Mouse (Mus musculus) thymus, postnatal 25 days (tissue): ENCODE results near the gene Sh3bgrl3.

Experiments
- DNase-seq: peaks from one replicate; pipeline ENCODE4 v3.0.0; 2022

The Sh3bgrl3 gene

GRCm38 (mm10) chr4:134127793-134128192, 796 bp downstream of the Sh3bgrl3 start:
- no peak for DNase-seq

- DNase-seq = no peak
These were observed 1.5 kb downstream of the Sh3bgrl3 start for GRCm38 (mm10) chr4:134127121-134127455.

GRCm38 (mm10) chr4:134126300-134127120, 2.1 kb downstream of the Sh3bgrl3 start:
- no peak for DNase-seq

- no peak for DNase-seq
These were observed 3.1 kb downstream of the Sh3bgrl3 start for GRCm38 (mm10) chr4:134125383-134126060.

- peak; percentile 86 for DNase-seq
These were observed 4.7 kb downstream of the Sh3bgrl3 start for GRCm38 (mm10) chr4:134123680-134124551.

- peak; percentile 33 for DNase-seq
These were observed 5.4 kb downstream of the Sh3bgrl3 start for GRCm38 (mm10) chr4:134123147-134123546.

GRCm38 (mm10) chr4:134122281-134122680, 6.3 kb downstream of the Sh3bgrl3 start:
- DNase-seq = peak; percentile 54

- DNase-seq = peak; percentile 88
These were observed 7.0 kb downstream of the Sh3bgrl3 start for GRCm38 (mm10) chr4:134121571-134121970.

- DNase-seq = peak; percentile 60
These were observed 7.7 kb downstream of the Sh3bgrl3 start for GRCm38 (mm10) chr4:134120916-134121315.

- peak; percentile 25 for DNase-seq
These were observed 8.3 kb downstream of the Sh3bgrl3 start for GRCm38 (mm10) chr4:134120192-134120805.

- peak; percentile 66 for DNase-seq
These were observed 8.9 kb downstream of the Sh3bgrl3 start for GRCm38 (mm10) chr4:134119644-134120043.

- DNase-seq = peak; percentile 46
These were observed 9.5 kb downstream of the Sh3bgrl3 start for GRCm38 (mm10) chr4:134119042-134119441.

GRCm38 (mm10) chr4:134118126-134118800, 10.3 kb downstream of the Sh3bgrl3 start:
- DNase-seq = peak; percentile 82

GRCm38 (mm10) chr4:134117012-134117411, 11.6 kb downstream of the Sh3bgrl3 start:
- peak; percentile 83 for DNase-seq

- DNase-seq = no peak
These were observed 12.1 kb downstream of the Sh3bgrl3 start for GRCm38 (mm10) chr4:134116501-134116900.

- peak; percentile 69 for DNase-seq
These were observed 13.1 kb downstream of the Sh3bgrl3 start for GRCm38 (mm10) chr4:134115215-134116144.

- peak; percentile 36 for DNase-seq
These were observed 14.6 kb downstream of the Sh3bgrl3 start for GRCm38 (mm10) chr4:134114038-134114437.

- peak; percentile 17 for DNase-seq
These were observed 15.1 kb downstream of the Sh3bgrl3 start for GRCm38 (mm10) chr4:134113356-134113994.

- no peak for DNase-seq
These were observed 16.2 kb downstream of the Sh3bgrl3 start for GRCm38 (mm10) chr4:134112403-134112802.

- peak; percentile 7 for DNase-seq
These were observed 17.9 kb downstream of the Sh3bgrl3 start for GRCm38 (mm10) chr4:134110653-134111052.
